Mouse (Mus musculus) midbrain, embryonic 16.5 days (tissue): ENCODE measurements around the gene Adcy5. TPM values are rescaled to one million over a fixed set of nuclear protein-coding genes. Genes with fewer than 3 reads are reported as not detected.

Experiments used
- ATAC-seq: fragments of 200-750 bp; cut with Nextera tagmentation; 2 replicates; pipeline ENCODE4 v1.8.0; 2017; ENCODE audit warnings: moderate TSS enrichment
- H3K27ac ChIP-seq: fragments of 300-500 bp; sonication (generic); 2 replicates; pipeline ENCODE4 v1.5.1; 2014; ENCODE audit warnings: mild to moderate bottlenecking, low read length, mixed read lengths
- H3K27me3 ChIP-seq: fragments of 300-500 bp; sonication (generic); 2 replicates; pipeline ENCODE4 v1.6.1; 2014; ENCODE audit warnings: low read depth, low read length, mixed read lengths; ENCODE audit not compliant: control insufficient read depth, insufficient read depth
- H3K36me3 ChIP-seq: fragments of 300-500 bp; sonication (generic); 2 replicates; pipeline ENCODE4 v1.6.1; 2014; ENCODE audit warnings: mild to moderate bottlenecking, low read length, moderate library complexity, mixed read lengths; ENCODE audit not compliant: control insufficient read depth, insufficient read depth
- H3K4me1 ChIP-seq: fragments of 300-500 bp; sonication (generic); 2 replicates; pipeline ENCODE4 v1.6.1; 2014; ENCODE audit warnings: mild to moderate bottlenecking, low read length, mixed read lengths; ENCODE audit not compliant: control insufficient read depth, insufficient read depth
- H3K4me2 ChIP-seq: fragments of 300-500 bp; sonication (generic); 2 replicates; pipeline ENCODE4 v1.6.1; 2014; ENCODE audit warnings: mild to moderate bottlenecking, low read length, mixed read lengths
- H3K4me3 ChIP-seq: fragments of 300-500 bp; sonication (generic); 2 replicates; pipeline ENCODE4 v1.5.1; 2014; ENCODE audit warnings: low read depth, mild to moderate bottlenecking, low read length, moderate library complexity, mixed read lengths
- H3K9ac ChIP-seq: fragments of 300-500 bp; sonication (generic); 2 replicates; pipeline ENCODE4 v1.6.1; 2014; ENCODE audit warnings: low read depth, low read length, mixed read lengths
- H3K9me3 ChIP-seq: fragments of 300-500 bp; sonication (generic); replicated peaks from 2 replicates; pipeline ENCODE4 v1.6.1; 2014; ENCODE audit warnings: mild to moderate bottlenecking, low read length, mixed read lengths; ENCODE audit not compliant: control insufficient read depth, poor library complexity, severe bottlenecking
- WGBS: fragments of 180-500 bp; shearing (Covaris S2); extraction: QIAGEN DNeasy Blood & Tissue Kit; methylation state at CpG from one replicate; pipeline ENCODE4 v1.1.7; 2014; 5-methylcytosine and 5-hydroxymethylcytosine counted together
- polyA plus RNA-seq: library from polyadenylated mRNA; unstranded; fragments of >200 nt; fragmentation: Nextera tagmentation; extraction: Ambion mirVana; gene quantifications from 2 replicates; pipeline ENCODE4 v1.2.1, GENCODE M21; 2015

Gene Adcy5
- polyA plus RNA-seq, 1 experiment from 2014 or later, result 7.1 TPM

GRCm38 (mm10) chr16:35249763-35250162 lies 95.1 kb downstream of the Adcy5 start:
- Histone ChIP-seq H3K36me3 (no peaks in the 10 kb centered on the region), H3K27ac (no peak overlapping the region), H3K9me3 (no peaks in the 10 kb centered on the region), H3K4me1 (peaks cover 11% of the 10 kb centered on the region), H3K4me2 (no peak overlapping the region), H3K9ac (no peak overlapping the region), H3K27me3 (no peaks in the 10 kb centered on the region), H3K4me3 (no peak overlapping the region)
- 93% methylated on average over 6 of the region's 6 CpGs for WGBS
- no peak for ATAC-seq

DNA sequence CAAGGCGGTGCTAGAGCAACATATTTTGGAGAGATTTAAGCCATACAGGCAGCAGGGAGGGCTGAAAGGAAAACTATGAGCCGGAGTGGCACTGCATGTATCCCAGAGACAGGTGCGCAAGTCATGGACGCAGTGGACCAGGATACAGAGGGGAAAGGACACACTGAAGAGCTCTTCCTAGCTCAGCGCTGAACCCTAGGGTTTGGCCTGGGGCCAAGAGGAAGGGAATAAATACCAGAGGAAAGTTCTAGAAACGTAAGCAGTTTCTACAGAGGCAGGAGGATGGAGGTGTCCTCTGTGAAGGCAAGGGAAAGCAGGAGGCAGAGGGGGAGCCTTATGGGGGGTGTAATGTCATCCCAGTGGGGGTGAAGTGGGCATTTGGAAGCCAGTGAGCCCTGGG lies 97.0 kb downstream of the Adcy5 start:
- no peak overlapping the region for H3K4me3 ChIP-seq
- WGBS, result 86% methylated on average over 6 of the region's 6 CpGs
- no peaks in the 10 kb centered on the region for H3K36me3 ChIP-seq
- no peak overlapping the region for H3K4me2 ChIP-seq
- H3K27me3 ChIP-seq, result no peaks in the 10 kb centered on the region
- no peaks in the 10 kb centered on the region for H3K9me3 ChIP-seq
- peaks cover 11% of the 10 kb centered on the region for H3K4me1 ChIP-seq
- H3K27ac ChIP-seq, result no peak overlapping the region
- no peak for ATAC-seq
- H3K9ac ChIP-seq, result no peak overlapping the region

DNA sequence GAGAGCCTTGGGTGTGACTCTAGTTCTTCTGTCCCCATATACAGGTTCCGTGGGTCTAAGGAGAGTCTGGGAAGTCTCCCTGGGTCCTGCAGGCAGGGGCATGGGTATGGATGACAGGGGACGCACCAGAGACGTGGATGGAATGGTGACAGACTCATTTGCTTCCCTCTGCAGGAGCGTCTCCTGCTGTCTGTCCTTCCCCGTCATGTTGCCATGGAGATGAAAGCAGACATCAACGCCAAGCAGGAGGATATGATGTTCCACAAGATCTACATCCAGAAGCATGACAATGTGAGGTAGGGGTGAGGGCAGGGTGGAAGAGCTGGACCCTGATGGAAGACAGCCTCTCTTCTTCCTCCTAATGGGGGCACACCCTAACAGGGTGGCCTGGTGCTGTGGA lies 98.3 kb downstream of the Adcy5 start:
- no peak overlapping the region for H3K27ac ChIP-seq
- H3K9ac ChIP-seq, result no peak overlapping the region
- peak; percentile 43; the same call in 1 of the 2 replicates for ATAC-seq
- H3K36me3 ChIP-seq, result no peaks in the 10 kb centered on the region
- H3K27me3 ChIP-seq, result no peaks in the 10 kb centered on the region
- H3K4me3 ChIP-seq, result no peak overlapping the region
- 34% methylated on average over 6 of the region's 6 CpGs for WGBS
- peaks cover 11% of the 10 kb centered on the region for H3K4me1 ChIP-seq
- H3K9me3 ChIP-seq, result no peaks in the 10 kb centered on the region
- no peak overlapping the region for H3K4me2 ChIP-seq

DNA sequence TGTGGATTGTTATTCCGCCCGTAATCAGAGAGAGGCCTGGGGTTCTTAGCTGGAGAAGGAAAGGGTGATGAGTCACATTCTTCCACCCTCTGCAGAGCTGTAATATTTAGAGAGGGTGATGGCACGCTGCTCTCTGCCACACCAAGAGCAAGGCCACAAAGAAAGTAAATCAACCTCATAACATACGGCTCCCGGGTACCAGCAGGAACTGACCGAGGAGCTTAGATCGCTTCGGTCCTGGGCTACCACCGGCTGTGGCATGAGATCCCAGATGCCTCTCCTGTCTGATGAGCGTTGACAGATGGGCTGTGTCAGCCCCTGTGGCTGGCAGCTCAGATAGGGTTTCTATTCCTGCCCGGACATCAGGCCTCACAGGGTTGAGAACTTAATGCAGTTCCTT lies 101.3 kb downstream of the Adcy5 start:
- WGBS, result 85% methylated on average over 11 of the region's 11 CpGs

DNA sequence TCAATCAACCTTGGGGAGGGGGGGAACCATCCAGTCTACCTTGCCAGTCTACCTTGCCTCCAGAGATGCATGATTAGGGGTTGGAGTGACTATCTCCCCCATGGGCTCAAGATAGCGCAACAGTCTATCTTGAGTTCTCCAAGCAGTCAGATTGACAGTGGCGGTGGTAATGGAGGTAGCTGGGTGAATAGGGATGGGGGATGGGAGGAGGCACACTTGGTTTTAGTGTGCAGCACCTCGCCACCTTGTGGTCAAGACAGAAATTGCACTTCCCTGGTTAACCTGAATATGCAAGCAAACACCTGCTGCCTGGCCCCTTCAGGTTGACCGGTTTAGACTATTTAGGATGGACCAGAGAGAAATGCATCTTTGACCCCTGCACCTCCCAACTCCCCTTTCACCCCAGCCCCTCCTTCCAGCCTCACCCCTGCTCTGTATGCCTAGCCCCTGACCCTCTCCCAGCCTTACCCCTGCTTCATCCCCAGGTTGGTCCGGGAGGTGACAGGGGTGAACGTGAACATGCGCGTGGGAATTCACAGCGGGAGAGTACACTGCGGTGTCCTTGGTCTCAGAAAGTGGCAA lies 115.8 kb downstream of the Adcy5 start:
- H3K4me3 ChIP-seq, result no peak overlapping the region
- H3K4me2 ChIP-seq, result no peak overlapping the region
- H3K9ac ChIP-seq, result no peak overlapping the region
- no peaks in the 10 kb centered on the region for H3K27me3 ChIP-seq
- H3K4me1 ChIP-seq, result 0 out of 2 replicates have a peak, but pooled peaks cover 2% of the 10 kb centered on the region
- H3K27ac ChIP-seq, result no peak overlapping the region
- H3K36me3 ChIP-seq, result peaks cover 2% of the 10 kb centered on the region; the same call in 1 of the 2 replicates
- peak; percentile 61 for ATAC-seq
- H3K9me3 ChIP-seq, result no peaks in the 10 kb centered on the region
- 39% methylated on average over 10 of the region's 10 CpGs for WGBS

More for the DNA sequence above, 101.3 kb downstream of the Adcy5 start:
- H3K4me1 ChIP-seq, result peaks cover 11% of the 10 kb centered on the region
- no peak overlapping the region for H3K9ac ChIP-seq
- ATAC-seq, result no peak
- H3K9me3 ChIP-seq, result no peaks in the 10 kb centered on the region
- H3K27me3 ChIP-seq, result no peaks in the 10 kb centered on the region
- H3K4me2 ChIP-seq, result no peak overlapping the region
- H3K4me3 ChIP-seq, result no peak overlapping the region
- H3K27ac ChIP-seq, result no peak overlapping the region
- H3K36me3 ChIP-seq, result no peaks in the 10 kb centered on the region

- Histone ChIP-seq H3K27ac (no peak overlapping the region), H3K4me3 (no peak overlapping the region), H3K9me3 (no peaks in the 10 kb centered on the region), H3K4me1 (0 out of 2 replicates have a peak, but pooled peaks cover 2% of the 10 kb centered on the region), H3K27me3 (no peaks in the 10 kb centered on the region), H3K4me2 (no peak overlapping the region), H3K36me3 (peaks cover 2% of the 10 kb centered on the region; the same call in 1 of the 2 replicates), H3K9ac (no peak overlapping the region)
- 68% methylated on average over 6 of the region's 6 CpGs for WGBS
- no peak for ATAC-seq
These were observed 116.3 kb downstream of the Adcy5 start for GRCm38 (mm10) chr16:35270945-35271344.

- peaks cover 2% of the 10 kb centered on the region; the same call in 1 of the 2 replicates for H3K36me3 ChIP-seq
- no peak overlapping the region for H3K4me3 ChIP-seq
- H3K9ac ChIP-seq, result no peak overlapping the region
- no peak overlapping the region for H3K27ac ChIP-seq
- 0 out of 2 replicates have a peak, but pooled peaks have one; percentile 10 for ATAC-seq
- H3K4me2 ChIP-seq, result no peak overlapping the region
- no peaks in the 10 kb centered on the region for H3K9me3 ChIP-seq
- 44% methylated on average over 4 of the region's 4 CpGs for WGBS
- no peaks in the 10 kb centered on the region for H3K27me3 ChIP-seq
- 0 out of 2 replicates have a peak, but pooled peaks cover 2% of the 10 kb centered on the region for H3K4me1 ChIP-seq
These were observed 116.9 kb downstream of the Adcy5 start for GRCm38 (mm10) chr16:35271572-35271971.

- Histone ChIP-seq H3K4me2 (no peak overlapping the region), H3K9ac (no peak overlapping the region), H3K9me3 (no peaks in the 10 kb centered on the region), H3K27ac (no peak overlapping the region), H3K4me1 (0 out of 2 replicates have a peak, but pooled peaks cover 2% of the 10 kb centered on the region), H3K27me3 (no peaks in the 10 kb centered on the region), H3K4me3 (no peak overlapping the region), H3K36me3 (peaks cover 5% of the 10 kb centered on the region; the same call in 1 of the 2 replicates)
- ATAC-seq, result no peak
- WGBS, result 53% methylated on average over 4 of the region's 4 CpGs
These were observed 117.7 kb downstream of the Adcy5 start for GRCm38 (mm10) chr16:35272417-35272816.

GRCm38 (mm10) chr16:35278166-35278565 lies 123.5 kb downstream of the Adcy5 start:
- ATAC-seq, result no peak
- H3K9me3 ChIP-seq, result no peaks in the 10 kb centered on the region
- WGBS, result 78% methylated on average over 6 of the region's 6 CpGs
- H3K9ac ChIP-seq, result no peak overlapping the region
- H3K4me1 ChIP-seq, result no peaks in the 10 kb centered on the region
- H3K36me3 ChIP-seq, result peaks cover 7% of the 10 kb centered on the region; the same call in 1 of the 2 replicates
- no peak overlapping the region for H3K27ac ChIP-seq
- no peak overlapping the region for H3K4me3 ChIP-seq
- no peaks in the 10 kb centered on the region for H3K27me3 ChIP-seq
- no peak overlapping the region for H3K4me2 ChIP-seq
